Mouse (Mus musculus): ENCODE data around the gene Pld3.

- no peak for TF ChIP-seq CTCF (IDR thresholded peaks at IDR 0.05; ENCODE audit: control insufficient read depth, insufficient read depth, low read length)
- TF ChIP-seq POLR2A (IDR thresholded peaks at IDR 0.05; ENCODE audit: borderline replicate concordance, control insufficient read depth, low read depth, low read length): no peak
These were observed 37.7 kb upstream of the Pld3 start for GRCm38 (mm10) chr7:27590566-27591213.
